Mouse (Mus musculus): ENCODE measurements at regions not wholly inside any gene's neighbourhood (a gene's known extent, or its start where the extent isn't known, plus 50 kb on each side); places are given as distances from the start of the nearest gene placed in this dataset.

DNA sequence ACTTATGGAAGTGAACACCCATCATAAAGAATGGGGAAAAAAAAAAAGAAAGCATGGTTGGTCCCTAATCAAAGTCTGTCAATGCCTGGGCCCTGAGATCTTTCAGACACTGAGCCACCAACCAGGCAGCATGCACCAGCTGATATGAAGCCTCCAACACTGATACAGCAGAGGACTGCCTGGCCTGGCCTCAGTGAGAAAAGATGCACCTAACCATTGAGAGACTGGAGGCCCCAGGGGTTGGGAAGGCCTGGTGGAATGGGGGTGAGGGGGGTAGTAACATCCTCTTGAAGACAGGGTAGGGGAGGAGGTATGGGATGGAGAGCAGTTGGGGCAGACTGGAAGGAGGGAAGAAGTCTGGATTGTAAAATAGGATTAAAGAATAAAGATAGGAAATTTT is 1172.8 kb downstream of the Pcdh18 start:
- no peak for TF ChIP-seq CTCF (IDR thresholded peaks at IDR 0.05; ENCODE audit: borderline replicate concordance, insufficient read depth, low read length)
- TF ChIP-seq POLR2A (IDR thresholded peaks at IDR 0.05; ENCODE audit: low read depth, low read length), result no peak

Data from embryonic fibroblast, embryonic 13.5 days (primary cell).